Mouse (Mus musculus) embryonic facial prominence, embryonic 14.5 days (tissue): ENCODE data around the gene Rapgef4. TPM values are rescaled to one million over a fixed set of nuclear protein-coding genes. Genes with fewer than 3 reads are reported as not detected.

ENCODE experiments used
- ATAC-seq: fragments of 200-750 bp; cut with Nextera tagmentation; 2 replicates; pipeline ENCODE4 v1.8.0; 2017; ENCODE audit warnings: low read depth, moderate number of reproducible peaks, moderate TSS enrichment
- DNase-seq: peaks from one replicate; pipeline ENCODE4 v3.0.0-alpha.2; 2015; ENCODE audit warnings: low spot score
- H3K27ac ChIP-seq: fragments of 300-500 bp; sonication (generic); replicated peaks from 2 replicates; pipeline ENCODE4 v1.5.1; 2014; ENCODE audit warnings: low read depth, mild to moderate bottlenecking, low read length, moderate library complexity
- H3K27me3 ChIP-seq: fragments of 300-500 bp; sonication (generic); replicated peaks from 2 replicates; pipeline ENCODE4 v1.6.1; 2014; ENCODE audit warnings: low read length; ENCODE audit not compliant: control insufficient read depth, insufficient read depth
- H3K36me3 ChIP-seq: fragments of 300-500 bp; sonication (generic); 2 replicates; pipeline ENCODE4 v1.6.1; 2014; ENCODE audit warnings: low read length, mixed read lengths; ENCODE audit not compliant: control insufficient read depth, insufficient read depth
- H3K4me1 ChIP-seq: fragments of 300-500 bp; sonication (generic); 2 replicates; pipeline ENCODE4 v1.6.1; 2014; ENCODE audit warnings: antibody characterized with exemption, low read length; ENCODE audit not compliant: control insufficient read depth, insufficient read depth
- H3K4me2 ChIP-seq: fragments of 300-500 bp; sonication (generic); 2 replicates; pipeline ENCODE4 v1.6.1; 2014; ENCODE audit warnings: low read depth, mild to moderate bottlenecking, low read length, moderate library complexity, mixed read lengths
- H3K4me3 ChIP-seq: fragments of 300-500 bp; sonication (generic); 2 replicates; pipeline ENCODE4 v1.5.1; 2014; ENCODE audit warnings: low read depth, mild to moderate bottlenecking, low read length
- H3K9ac ChIP-seq: fragments of 300-500 bp; sonication (generic); 2 replicates; pipeline ENCODE4 v1.6.1; 2014; ENCODE audit warnings: low read depth, mild to moderate bottlenecking, low read length, moderate library complexity, mixed read lengths
- H3K9me3 ChIP-seq: fragments of 300-500 bp; sonication (generic); 2 replicates; pipeline ENCODE4 v1.6.1; 2016; ENCODE audit warnings: low read length; ENCODE audit not compliant: control insufficient read depth
- WGBS: fragments of 180-500 bp; shearing (Covaris S2); extraction: QIAGEN DNeasy Blood & Tissue Kit; methylation state at CpG from one replicate; pipeline ENCODE4 v1.1.7; 2014; 5-methylcytosine and 5-hydroxymethylcytosine counted together
- polyA plus RNA-seq: library from polyadenylated mRNA; unstranded; fragments of >200 nt; fragmentation: Nextera tagmentation; extraction: Ambion mirVana; gene quantifications from 2 replicates; pipeline ENCODE4 v1.2.1, GENCODE M21; 2014

Gene Rapgef4
- polyA plus RNA-seq, 1 experiment from 2014 or later: 2.6 TPM

- 73% methylated on average over 5 of the region's 5 CpGs for WGBS
- Histone ChIP-seq H3K4me2 (no peak overlapping the region), H3K4me1 (peaks cover 21% of the 10 kb centered on the region; the same call in 1 of the 2 replicates), H3K27ac (no peak overlapping the region), H3K9ac (no peak overlapping the region), H3K36me3 (no peaks in the 10 kb centered on the region), H3K9me3 (no peaks in the 10 kb centered on the region), H3K4me3 (no peak overlapping the region), H3K27me3 (no peaks in the 10 kb centered on the region)
- no peak for ATAC-seq
- DNase-seq: no peak
These were observed 184.3 kb downstream of the Rapgef4 start for GRCm38 (mm10) chr2:72165136-72165854.

GRCm38 (mm10) chr2:72169451-72170100, 188.5 kb downstream of the Rapgef4 start:
- Histone ChIP-seq H3K4me2 (no peak overlapping the region), H3K9ac (no peak overlapping the region), H3K36me3 (no peaks in the 10 kb centered on the region), H3K27me3 (no peaks in the 10 kb centered on the region), H3K4me1 (peaks cover 26% of the 10 kb centered on the region), H3K9me3 (no peaks in the 10 kb centered on the region), H3K4me3 (no peak overlapping the region), H3K27ac (no peak overlapping the region)
- ATAC-seq (no peak), DNase-seq (no peak)
- 47% methylated on average over 9 of the region's 9 CpGs for WGBS

- H3K4me1 ChIP-seq: peaks cover 26% of the 10 kb centered on the region
- 79% methylated on average over 8 of the region's 8 CpGs for WGBS
- no peaks in the 10 kb centered on the region for H3K27me3 ChIP-seq
- no peak for ATAC-seq
- H3K36me3 ChIP-seq: no peaks in the 10 kb centered on the region
- no peak for DNase-seq
- H3K27ac ChIP-seq: no peak overlapping the region
- H3K9me3 ChIP-seq: no peaks in the 10 kb centered on the region
- H3K9ac ChIP-seq: no peak overlapping the region
- no peak overlapping the region for H3K4me2 ChIP-seq
- H3K4me3 ChIP-seq: no peak overlapping the region
These were observed 189.5 kb downstream of the Rapgef4 start for GRCm38 (mm10) chr2:72170546-72170945.

GRCm38 (mm10) chr2:72171204-72171603, 190.2 kb downstream of the Rapgef4 start:
- Histone ChIP-seq H3K36me3 (no peaks in the 10 kb centered on the region), H3K4me1 (peaks cover 30% of the 10 kb centered on the region), H3K4me3 (no peak overlapping the region), H3K27me3 (no peaks in the 10 kb centered on the region), H3K9ac (no peak overlapping the region), H3K4me2 (no peak overlapping the region), H3K27ac (no peak overlapping the region), H3K9me3 (no peaks in the 10 kb centered on the region)
- no peak for ATAC-seq
- no peak for DNase-seq
- 89% methylated on average over 5 of the region's 5 CpGs for WGBS

GRCm38 (mm10) chr2:72173010-72173409, 192.0 kb downstream of the Rapgef4 start:
- Histone ChIP-seq H3K4me1 (peaks cover 26% of the 10 kb centered on the region), H3K27me3 (no peaks in the 10 kb centered on the region), H3K4me2 (no peak overlapping the region), H3K4me3 (no peak overlapping the region), H3K9ac (no peak overlapping the region), H3K36me3 (no peaks in the 10 kb centered on the region), H3K9me3 (no peaks in the 10 kb centered on the region), H3K27ac (no peak overlapping the region)
- DNase-seq: no peak
- no peak for ATAC-seq
- WGBS: 66% methylated on average over 3 of the region's 3 CpGs

GRCm38 (mm10) chr2:72173844-72174243, 192.8 kb downstream of the Rapgef4 start:
- Histone ChIP-seq H3K4me1 (peaks cover 21% of the 10 kb centered on the region), H3K9me3 (no peaks in the 10 kb centered on the region), H3K36me3 (no peaks in the 10 kb centered on the region), H3K27me3 (no peaks in the 10 kb centered on the region), H3K27ac (no peak overlapping the region), H3K4me2 (no peak overlapping the region), H3K9ac (no peak overlapping the region), H3K4me3 (no peak overlapping the region)
- DNase-seq: no peak
- 40% methylated on average over 4 of the region's 4 CpGs for WGBS
- ATAC-seq: no peak

- peaks cover 11% of the 10 kb centered on the region; the same call in 1 of the 2 replicates for H3K4me1 ChIP-seq
- no peak overlapping the region for H3K27ac ChIP-seq
- ATAC-seq: no peak
- no peak overlapping the region for H3K4me2 ChIP-seq
- no peaks in the 10 kb centered on the region for H3K27me3 ChIP-seq
- no peaks in the 10 kb centered on the region for H3K36me3 ChIP-seq
- DNase-seq: no peak
- no peak overlapping the region for H3K4me3 ChIP-seq
- 46% methylated on average over 7 of the region's 7 CpGs for WGBS
- no peaks in the 10 kb centered on the region for H3K9me3 ChIP-seq
- no peak overlapping the region for H3K9ac ChIP-seq
These were observed 194.5 kb downstream of the Rapgef4 start for GRCm38 (mm10) chr2:72175536-72175935.

- no peaks in the 10 kb centered on the region for H3K9me3 ChIP-seq
- no peak overlapping the region for H3K4me3 ChIP-seq
- WGBS: 25% methylated on average over 5 of the region's 5 CpGs
- no peaks in the 10 kb centered on the region for H3K36me3 ChIP-seq
- no peaks in the 10 kb centered on the region for H3K27me3 ChIP-seq
- ATAC-seq (no peak), DNase-seq (no peak)
- peaks cover 11% of the 10 kb centered on the region; the same call in 1 of the 2 replicates for H3K4me1 ChIP-seq
- H3K27ac ChIP-seq: no peak overlapping the region
- H3K9ac ChIP-seq: no peak overlapping the region
- H3K4me2 ChIP-seq: no peak overlapping the region
These were observed 194.9 kb downstream of the Rapgef4 start for GRCm38 (mm10) chr2:72175971-72176370.
